Comparison of ENCODE assay signal across 7 mouse cellular contexts in the genomic region with DNA sequence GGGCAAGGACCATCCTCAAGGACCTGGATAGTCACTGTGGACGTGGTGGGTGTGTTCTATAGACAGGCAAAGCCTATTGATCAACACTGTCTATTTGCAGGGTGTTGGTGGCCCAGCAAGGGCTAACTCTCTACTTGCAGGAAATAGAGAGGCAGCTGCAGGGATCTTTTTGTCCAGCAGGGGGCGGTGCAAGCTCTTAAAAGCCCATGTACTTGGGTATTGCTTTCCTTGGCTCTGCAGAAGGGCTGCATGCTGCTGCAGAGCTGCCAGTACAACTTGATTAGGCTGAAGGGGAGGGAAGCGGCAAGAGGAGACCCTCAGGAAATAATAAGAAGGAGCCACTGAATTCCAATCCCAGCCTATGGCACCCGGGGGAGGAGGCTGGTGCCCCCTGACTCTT. TPM values are rescaled to one million over a fixed set of nuclear protein-coding genes. Genes with fewer than 3 reads are reported as not detected.
DNase-seq lines count a peak whose midpoint lies in the region; ATAC-seq and TF ChIP-seq lines count a peak whose summit lies in the region.

No protein-coding gene starts in this region.

- peak; percentile 74 for ATAC-seq in granulocyte monocyte progenitor cell, adult 5-6 weeks (replicated peaks; ENCODE audit: poor library complexity, severe bottlenecking)
- 0 out of 2 replicates have a peak, but pooled peaks have one; percentile 31 for ATAC-seq in midbrain, postnatal 0 days (ENCODE audit: low FRiP score)

- H3K4me2 ChIP-seq in midbrain, postnatal 0 days (ENCODE audit: low read depth, low read length, poor library complexity, severe bottlenecking), result no peak overlapping the region

- intact Hi-C loops in left cerebral cortex, postnatal 4 days (cut with DNase I), result loop anchor here (2.0 kb wide), 1 partner anchor 121 kb away; no protein-coding TSS in a partner anchor

- peaks cover 4% of the 10 kb centered on the region; the same call in 1 of the 2 replicates for H3K4me1 ChIP-seq in midbrain, postnatal 0 days (ENCODE audit: insufficient read depth, low read length)

- H3K27ac ChIP-seq in midbrain, postnatal 0 days (ENCODE audit: low read depth, low read length), result no peak overlapping the region

- TF ChIP-seq CTCF in midbrain, postnatal 0 days (IDR thresholded peaks at IDR 0.05), result peak; percentile 95

- no peaks in the 10 kb centered on the region for H3K9me3 ChIP-seq in midbrain, postnatal 0 days (ENCODE audit: low read length)

- peak; percentile 97 for DNase-seq in adrenal gland, postnatal 10 days
- DNase-seq in embryo, embryonic 11.5 days (ENCODE audit: low read depth, low spot score), result peak; percentile 78
- peak; percentile 95 for DNase-seq in kidney, adult 18-20 months
- DNase-seq in left cerebral cortex, postnatal 4 days, result peak; percentile 94
- peak; percentile 93 for DNase-seq in midbrain, postnatal 0 days (ENCODE audit: low spot score)
- peak; percentile 85 to 90 for DNase-seq in spleen, postnatal 10 days (ENCODE audit: low spot score in 2 of 2)

- H3K27me3 ChIP-seq in midbrain, postnatal 0 days (ENCODE audit: insufficient read depth, low read length), result no peaks in the 10 kb centered on the region

- H3K36me3 ChIP-seq in midbrain, postnatal 0 days (ENCODE audit: insufficient read depth, low read length), result no peaks in the 10 kb centered on the region

- 0% methylated on average over 4 of the region's 4 CpGs for WGBS in midbrain, postnatal 0 days

- no peak overlapping the region for H3K9ac ChIP-seq in midbrain, postnatal 0 days (replicated peaks; ENCODE audit: low read length, poor library complexity, severe bottlenecking)

- no peak overlapping the region for H3K4me3 ChIP-seq in midbrain, postnatal 0 days (ENCODE audit: low read depth, low read length)

RNA-seq across cellular contexts. Expression of a gene that starts 38.7 kb away (rescaled TPM):
- 100 to 1,000 TPM; 115 to 146 TPM for total RNA-seq in adrenal gland, postnatal 10 days (2021)
- total RNA-seq in granulocyte monocyte progenitor cell, adult 5-6 weeks (2014; fragmentation: Nextera tagmentation), result 139 and 145 TPM in 2 replicates
- total RNA-seq in granulocyte monocyte progenitor cell, adult 5-6 weeks (2017), result 124 and 141 TPM in 2 replicates
- 100 to 1,000 TPM in 1 of 2 experiments, 10 to 100 TPM in 1; 94.9 to 103 TPM for total RNA-seq in left cerebral cortex, postnatal 4 days (2021)
- total RNA-seq in midbrain, postnatal 0 days (2014; rRNA removed), result 105 and 108 TPM in 2 replicates
- 95.3 and 100 TPM in 2 replicates for polyA plus RNA-seq in midbrain, postnatal 0 days (2015; fragmentation: Nextera tagmentation; extraction: Ambion mirVana)
